Mouse (Mus musculus): Measurements from ENCODE around the gene Pld5. TPM values are rescaled to one million over a fixed set of nuclear protein-coding genes. Genes with fewer than 3 reads are reported as not detected.

Gene Pld5
- polyA plus RNA-seq, 1 experiment from 2014 or later = 1.1 TPM

DNA sequence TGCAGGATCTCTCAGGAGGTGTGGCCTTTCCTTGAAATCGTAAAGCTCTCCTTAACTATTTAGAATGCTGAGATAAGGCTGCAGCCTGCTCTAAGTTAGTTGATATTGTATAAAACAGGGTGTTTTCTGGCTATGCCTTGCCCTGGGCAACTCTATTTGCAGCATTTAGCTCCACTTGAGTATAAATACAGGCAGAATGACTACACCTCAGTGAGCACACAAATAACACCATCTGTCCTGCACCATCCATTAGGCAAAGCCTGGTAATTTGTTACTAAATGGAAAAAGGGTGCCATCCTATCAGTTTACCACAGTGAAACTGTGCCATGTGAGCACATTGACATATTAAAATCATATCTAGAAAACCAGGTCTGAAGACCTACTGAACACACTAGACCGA is 149.3 kb downstream of the Pld5 start:
- Histone ChIP-seq H3K4me1 (ENCODE audit: control insufficient read depth, insufficient read depth, low read length) (no peaks in the 10 kb centered on the region), H3K9ac (ENCODE audit: low read length) (no peak overlapping the region)
- ATAC-seq (ENCODE audit: insufficient read depth, low FRiP score, low TSS enrichment) = no peak

DNA sequence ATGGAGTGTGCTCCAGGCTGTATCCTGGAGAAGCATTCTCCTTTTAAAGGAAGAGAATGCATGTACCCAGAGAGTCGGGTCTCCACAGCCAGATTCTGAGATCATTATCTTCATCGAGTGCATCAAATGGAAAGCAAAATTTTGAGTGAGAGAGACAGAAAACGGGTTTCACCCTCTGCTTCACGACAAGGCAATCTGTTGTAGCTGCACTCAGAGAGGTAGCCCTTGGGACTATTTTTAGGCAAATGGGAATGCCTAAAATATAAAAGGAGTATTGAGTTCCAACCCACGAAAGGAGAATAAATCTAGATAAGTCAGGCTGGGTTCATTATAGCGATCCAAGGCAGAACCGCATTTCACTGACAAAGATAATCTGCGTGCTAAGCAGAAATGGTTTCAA is 150.7 kb downstream of the Pld5 start:
- 85% methylated on average over 8 of the region's 8 CpGs for WGBS
- Histone ChIP-seq H3K9me3 (ENCODE audit: control insufficient read depth, low read length) (no peaks in the 10 kb centered on the region), H3K4me3 (ENCODE audit: low read depth, low read length) (no peak overlapping the region), H3K4me1 (ENCODE audit: control insufficient read depth, insufficient read depth, low read length) (no peaks in the 10 kb centered on the region), H3K27ac (ENCODE audit: low read depth, low read length) (no peak overlapping the region), H3K27me3 (ENCODE audit: control insufficient read depth, insufficient read depth, low read length) (no peaks in the 10 kb centered on the region), H3K9ac (ENCODE audit: low read length) (no peak overlapping the region), H3K4me2 (ENCODE audit: low read depth) (no peak overlapping the region), H3K36me3 (ENCODE audit: control insufficient read depth, insufficient read depth, low read length) (no peaks in the 10 kb centered on the region)
- DNase-seq (ENCODE audit: low spot score) = no peak
- no peak for ATAC-seq (ENCODE audit: insufficient read depth, low FRiP score, low TSS enrichment)

More for the DNA sequence above, 149.3 kb downstream of the Pld5 start:
- no peak for DNase-seq (ENCODE audit: low spot score)
- Histone ChIP-seq H3K4me2 (ENCODE audit: low read depth) (no peak overlapping the region), H3K27me3 (ENCODE audit: control insufficient read depth, insufficient read depth, low read length) (no peaks in the 10 kb centered on the region), H3K36me3 (ENCODE audit: control insufficient read depth, insufficient read depth, low read length) (no peaks in the 10 kb centered on the region), H3K4me3 (ENCODE audit: low read depth, low read length) (no peak overlapping the region), H3K27ac (ENCODE audit: low read depth, low read length) (no peak overlapping the region), H3K9me3 (ENCODE audit: control insufficient read depth, low read length) (no peaks in the 10 kb centered on the region)
- WGBS = 72% methylated on average over 2 of the region's 2 CpGs

DNA sequence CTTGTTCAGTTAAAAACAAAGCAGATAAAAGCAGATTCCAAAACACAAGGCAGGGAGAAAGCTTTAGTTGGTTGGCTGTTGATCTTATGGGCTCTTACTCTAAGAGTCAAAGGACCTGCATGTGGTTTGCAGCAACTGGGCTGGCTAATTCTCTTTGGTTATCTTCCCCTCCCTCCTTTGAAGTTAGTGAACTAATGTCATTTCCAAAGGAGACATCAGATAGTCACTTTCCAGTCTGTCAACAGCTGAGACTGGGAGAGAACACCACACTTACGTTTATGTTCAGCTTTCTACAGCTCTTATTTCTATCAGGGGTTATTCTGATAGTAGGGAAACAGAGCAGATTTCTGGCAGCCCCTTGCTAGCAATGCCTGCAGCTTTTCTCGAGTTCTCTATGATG is 151.3 kb downstream of the Pld5 start:
- H3K4me3 ChIP-seq (ENCODE audit: low read depth, low read length) = no peak overlapping the region
- no peak for ATAC-seq (ENCODE audit: insufficient read depth, low FRiP score, low TSS enrichment)
- WGBS = 69% methylated on average over 2 of the region's 2 CpGs
- H3K36me3 ChIP-seq (ENCODE audit: control insufficient read depth, insufficient read depth, low read length) = no peaks in the 10 kb centered on the region
- no peak overlapping the region for H3K27ac ChIP-seq (ENCODE audit: low read depth, low read length)
- no peaks in the 10 kb centered on the region for H3K27me3 ChIP-seq (ENCODE audit: control insufficient read depth, insufficient read depth, low read length)
- H3K9ac ChIP-seq (ENCODE audit: low read length) = no peak overlapping the region
- H3K4me1 ChIP-seq (ENCODE audit: control insufficient read depth, insufficient read depth, low read length) = no peaks in the 10 kb centered on the region
- DNase-seq (ENCODE audit: low spot score) = no peak
- no peaks in the 10 kb centered on the region for H3K9me3 ChIP-seq (ENCODE audit: control insufficient read depth, low read length)
- no peak overlapping the region for H3K4me2 ChIP-seq (ENCODE audit: low read depth)

DNA sequence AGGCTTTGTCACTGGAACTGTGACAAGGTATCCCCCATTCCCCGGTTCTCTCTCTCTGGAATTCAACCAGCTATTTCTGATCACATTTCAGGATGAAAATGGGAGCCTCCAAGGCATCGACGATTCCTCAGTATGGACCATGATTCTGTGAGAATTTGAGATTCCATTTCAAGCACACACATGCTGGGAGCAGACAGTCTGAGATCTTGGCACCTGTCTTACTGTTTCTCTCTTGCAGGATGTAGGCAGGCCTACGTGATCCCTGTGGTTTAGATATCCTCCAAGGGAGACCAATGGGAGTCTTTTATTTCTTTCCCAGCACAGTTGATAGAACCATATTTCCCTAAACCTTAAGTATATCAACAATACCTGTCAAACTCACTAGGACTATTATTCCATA is 159.5 kb downstream of the Pld5 start:
- no peak overlapping the region for H3K27ac ChIP-seq (ENCODE audit: low read depth, low read length)
- no peak overlapping the region for H3K4me3 ChIP-seq (ENCODE audit: low read depth, low read length)
- DNase-seq (ENCODE audit: low spot score) = no peak
- no peak overlapping the region for H3K9ac ChIP-seq (ENCODE audit: low read length)
- H3K4me1 ChIP-seq (ENCODE audit: control insufficient read depth, insufficient read depth, low read length) = no peaks in the 10 kb centered on the region
- H3K4me2 ChIP-seq (ENCODE audit: low read depth) = no peak overlapping the region
- ATAC-seq (ENCODE audit: insufficient read depth, low FRiP score, low TSS enrichment) = no peak
- WGBS = 88% methylated on average over 4 of the region's 4 CpGs
- no peaks in the 10 kb centered on the region for H3K9me3 ChIP-seq (ENCODE audit: control insufficient read depth, low read length)
- no peaks in the 10 kb centered on the region for H3K36me3 ChIP-seq (ENCODE audit: control insufficient read depth, insufficient read depth, low read length)
- H3K27me3 ChIP-seq (ENCODE audit: control insufficient read depth, insufficient read depth, low read length) = no peaks in the 10 kb centered on the region

DNA sequence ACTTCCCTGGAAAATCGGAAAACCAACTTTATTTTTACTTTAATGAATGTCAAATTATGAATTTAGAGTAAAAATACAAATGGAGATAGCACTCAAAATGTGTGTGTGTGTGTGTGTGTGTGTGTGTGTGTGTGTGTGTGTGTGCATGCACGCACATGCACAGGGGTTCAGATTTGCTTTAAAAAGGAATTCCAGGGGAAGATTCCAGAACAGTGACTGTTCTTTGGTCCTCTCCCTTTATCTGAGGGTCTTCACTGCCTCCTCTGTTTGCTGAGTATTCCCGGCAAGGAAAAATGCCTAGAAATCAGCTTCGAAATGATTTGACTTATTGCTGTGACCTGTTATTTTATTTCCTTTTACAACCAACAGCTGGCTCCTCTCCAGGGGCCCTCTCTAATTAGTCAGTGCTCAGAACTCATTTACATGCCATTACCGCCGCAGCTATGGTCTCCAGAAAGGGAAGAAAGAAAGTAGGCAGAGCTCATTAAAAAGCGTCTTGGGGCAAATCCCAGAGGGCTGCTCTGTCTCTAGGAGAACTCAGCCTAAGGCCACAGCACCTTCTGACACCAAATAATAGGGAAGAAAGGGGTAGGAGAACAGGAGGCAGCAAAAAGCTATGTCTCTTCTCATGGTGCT is 176.3 kb downstream of the Pld5 start:
- DNase-seq (ENCODE audit: low spot score) (peak; percentile 44), ATAC-seq (ENCODE audit: insufficient read depth, low FRiP score, low TSS enrichment) (peak; percentile 80)
- H3K36me3 ChIP-seq (ENCODE audit: control insufficient read depth, insufficient read depth, low read length) = no peaks in the 10 kb centered on the region
- H3K27ac ChIP-seq (ENCODE audit: low read depth, low read length) = no peak overlapping the region
- no peak overlapping the region for H3K9ac ChIP-seq (ENCODE audit: low read length)
- no peaks in the 10 kb centered on the region for H3K27me3 ChIP-seq (ENCODE audit: control insufficient read depth, insufficient read depth, low read length)
- 27% methylated on average over 7 of the region's 7 CpGs for WGBS
- no peaks in the 10 kb centered on the region for H3K4me1 ChIP-seq (ENCODE audit: control insufficient read depth, insufficient read depth, low read length)
- no peak overlapping the region for H3K4me3 ChIP-seq (ENCODE audit: low read depth, low read length)
- no peak overlapping the region for H3K4me2 ChIP-seq (ENCODE audit: low read depth)
- H3K9me3 ChIP-seq (ENCODE audit: control insufficient read depth, low read length) = no peaks in the 10 kb centered on the region

DNA sequence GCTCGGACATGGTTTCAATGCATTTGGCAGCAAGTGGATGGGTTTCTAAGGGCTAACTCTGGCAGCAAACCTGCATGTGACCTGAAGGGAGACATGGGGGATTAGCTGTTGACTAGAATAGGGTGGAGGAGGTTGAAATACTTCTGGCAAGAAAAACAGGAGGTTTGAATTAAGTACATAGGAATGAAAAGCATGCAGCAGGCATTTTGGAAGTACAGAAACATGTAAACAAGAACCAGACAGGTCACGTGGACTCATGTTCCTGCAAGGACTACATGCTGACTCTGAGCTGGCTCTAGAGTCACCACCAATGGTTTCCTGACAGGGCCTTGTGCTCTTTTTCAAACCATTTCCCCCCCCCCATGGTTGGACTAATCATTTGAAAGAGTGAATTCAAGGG is 183.0 kb downstream of the Pld5 start:
- Histone ChIP-seq H3K27ac (ENCODE audit: low read depth, low read length) (no peak overlapping the region), H3K36me3 (ENCODE audit: control insufficient read depth, insufficient read depth, low read length) (no peaks in the 10 kb centered on the region), H3K27me3 (ENCODE audit: control insufficient read depth, insufficient read depth, low read length) (no peaks in the 10 kb centered on the region), H3K4me2 (ENCODE audit: low read depth) (no peak overlapping the region), H3K9me3 (ENCODE audit: control insufficient read depth, low read length) (no peaks in the 10 kb centered on the region), H3K4me1 (ENCODE audit: control insufficient read depth, insufficient read depth, low read length) (no peaks in the 10 kb centered on the region), H3K4me3 (ENCODE audit: low read depth, low read length) (no peak overlapping the region), H3K9ac (ENCODE audit: low read length) (no peak overlapping the region)
- 78% methylated on average over 2 of the region's 2 CpGs for WGBS
- no peak for ATAC-seq (ENCODE audit: insufficient read depth, low FRiP score, low TSS enrichment)
- no peak for DNase-seq (ENCODE audit: low spot score)

DNA sequence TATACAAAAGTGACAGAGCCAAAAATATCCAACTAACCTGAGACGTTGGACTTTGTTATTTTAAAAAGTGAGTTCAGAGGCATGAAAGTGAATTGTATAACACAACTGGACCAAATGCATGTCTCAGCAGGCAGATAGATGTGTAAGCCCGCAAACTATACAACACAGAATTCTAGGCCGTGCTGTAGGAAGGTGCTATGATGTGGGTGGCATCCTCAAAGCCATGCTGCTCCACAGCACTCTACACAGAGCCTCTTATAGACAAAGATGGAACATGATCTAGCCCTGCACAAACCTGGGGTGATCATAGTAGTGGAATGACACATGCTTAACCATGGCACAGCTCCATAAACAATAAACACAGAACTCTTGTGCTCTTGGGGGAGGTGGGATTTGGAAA is 185.7 kb downstream of the Pld5 start:
- no peak overlapping the region for H3K4me2 ChIP-seq (ENCODE audit: low read depth)
- H3K36me3 ChIP-seq (ENCODE audit: control insufficient read depth, insufficient read depth, low read length) = no peaks in the 10 kb centered on the region
- DNase-seq (ENCODE audit: low spot score) (no peak), ATAC-seq (ENCODE audit: insufficient read depth, low FRiP score, low TSS enrichment) (no peak)
- no peak overlapping the region for H3K4me3 ChIP-seq (ENCODE audit: low read depth, low read length)
- no peaks in the 10 kb centered on the region for H3K27me3 ChIP-seq (ENCODE audit: control insufficient read depth, insufficient read depth, low read length)
- H3K27ac ChIP-seq (ENCODE audit: low read depth, low read length) = no peak overlapping the region
- H3K9ac ChIP-seq (ENCODE audit: low read length) = no peak overlapping the region
- WGBS = 90% methylated on average over 3 of the region's 3 CpGs
- no peaks in the 10 kb centered on the region for H3K9me3 ChIP-seq (ENCODE audit: control insufficient read depth, low read length)
- H3K4me1 ChIP-seq (ENCODE audit: control insufficient read depth, insufficient read depth, low read length) = no peaks in the 10 kb centered on the region

DNA sequence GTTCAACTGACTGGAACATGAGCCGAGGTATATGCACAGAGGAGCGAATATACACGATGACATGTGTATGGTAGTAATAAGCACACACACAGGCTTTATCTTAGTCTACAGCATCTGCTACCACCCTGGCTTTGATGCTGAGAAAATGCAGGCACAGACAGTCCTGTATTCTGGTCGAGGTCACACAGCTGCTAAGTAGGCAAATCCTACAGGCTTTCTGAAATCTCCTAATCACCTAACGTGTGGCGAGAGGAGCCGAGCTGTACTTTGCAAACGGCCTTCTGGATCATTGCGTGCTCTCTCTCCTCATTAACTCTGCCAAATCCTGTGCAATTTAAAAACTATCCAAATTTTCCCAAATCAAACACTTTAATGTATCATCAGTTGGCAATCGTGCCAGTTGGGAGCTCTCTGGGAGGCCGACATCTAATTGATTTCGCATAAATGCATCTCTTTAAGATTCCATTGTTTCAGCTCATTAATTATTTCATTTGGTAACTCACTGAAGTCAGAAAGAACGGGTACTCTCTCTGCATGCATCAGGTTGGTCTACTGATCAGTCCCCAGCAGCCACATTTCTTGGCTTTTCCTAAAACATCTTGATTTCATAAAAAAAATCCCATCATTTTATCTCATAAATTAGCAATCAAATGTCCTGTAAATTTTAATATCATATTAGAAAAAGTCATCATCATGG is 189.0 kb downstream of the Pld5 start:
- Histone ChIP-seq H3K9me3 (ENCODE audit: control insufficient read depth, low read length) (no peaks in the 10 kb centered on the region), H3K4me3 (ENCODE audit: low read depth, low read length) (no peak overlapping the region), H3K36me3 (ENCODE audit: control insufficient read depth, insufficient read depth, low read length) (no peaks in the 10 kb centered on the region), H3K4me1 (ENCODE audit: control insufficient read depth, insufficient read depth, low read length) (no peaks in the 10 kb centered on the region), H3K27me3 (ENCODE audit: control insufficient read depth, insufficient read depth, low read length) (no peaks in the 10 kb centered on the region), H3K9ac (ENCODE audit: low read length) (no peak overlapping the region), H3K4me2 (ENCODE audit: low read depth) (no peak overlapping the region), H3K27ac (ENCODE audit: low read depth, low read length) (no peak overlapping the region)
- 86% methylated on average over 13 of the region's 13 CpGs for WGBS
- no peak for ATAC-seq (ENCODE audit: insufficient read depth, low FRiP score, low TSS enrichment)
- DNase-seq (ENCODE audit: low spot score) = no peak

DNA sequence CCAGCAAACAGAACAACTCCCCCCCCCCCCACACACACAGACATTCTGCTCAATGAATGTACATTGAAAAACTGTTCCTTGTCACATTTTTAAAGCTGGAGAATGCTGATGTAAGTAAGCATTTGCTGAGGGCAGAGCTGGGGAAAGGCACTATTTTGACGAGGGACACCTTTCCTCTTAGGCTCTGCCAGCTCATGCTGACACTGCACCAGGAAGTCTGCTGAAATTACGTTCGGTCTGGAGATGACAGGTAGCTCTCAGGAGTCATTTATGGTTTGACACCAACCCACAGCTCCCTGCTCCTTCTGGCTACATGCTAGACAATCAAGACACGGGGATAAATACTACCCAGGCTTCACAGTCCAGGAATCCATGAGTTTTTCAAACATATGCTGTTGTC is 192.8 kb downstream of the Pld5 start:
- no peak for DNase-seq (ENCODE audit: low spot score)
- Histone ChIP-seq H3K4me3 (ENCODE audit: low read depth, low read length) (no peak overlapping the region), H3K9ac (ENCODE audit: low read length) (no peak overlapping the region), H3K27ac (ENCODE audit: low read depth, low read length) (no peak overlapping the region), H3K4me1 (ENCODE audit: control insufficient read depth, insufficient read depth, low read length) (no peaks in the 10 kb centered on the region), H3K36me3 (ENCODE audit: control insufficient read depth, insufficient read depth, low read length) (no peaks in the 10 kb centered on the region), H3K27me3 (ENCODE audit: control insufficient read depth, insufficient read depth, low read length) (no peaks in the 10 kb centered on the region), H3K4me2 (ENCODE audit: low read depth) (no peak overlapping the region), H3K9me3 (ENCODE audit: control insufficient read depth, low read length) (no peaks in the 10 kb centered on the region)
- no peak for ATAC-seq (ENCODE audit: insufficient read depth, low FRiP score, low TSS enrichment)
- 63% methylated on average over 4 of the region's 4 CpGs for WGBS

All from neural tube, embryonic 11.5 days (tissue).